Mouse (Mus musculus): ENCODE data around the gene Zglp1.
A peak's percentile ranks its signal among the peaks of the same experiment; 100 is the strongest.

Zglp1 gene

GRCm38 (mm10) chr9:21067006-21067684 is at the start of gene Zglp1:
Zglp1 (minus strand) TSS chr9:21067093.
- no peak for DNase-seq (ENCODE audit: low spot score)

GRCm38 (mm10) chr9:21115105-21115504 is 48.2 kb upstream of the Zglp1 start:
- no peak for DNase-seq (ENCODE audit: low spot score)

GRCm38 (mm10) chr9:21114190-21114589 is 47.3 kb upstream of the Zglp1 start:
- DNase-seq (ENCODE audit: low spot score), result no peak

- no peak for DNase-seq (ENCODE audit: low spot score)
These were observed 46.9 kb upstream of the Zglp1 start for GRCm38 (mm10) chr9:21113751-21114150.

GRCm38 (mm10) chr9:21107607-21108237 is 40.8 kb upstream of the Zglp1 start:
- DNase-seq (ENCODE audit: low spot score), result no peak

- DNase-seq (ENCODE audit: low spot score), result no peak
These were observed 39.1 kb upstream of the Zglp1 start for GRCm38 (mm10) chr9:21105760-21106564.

- no peak for DNase-seq (ENCODE audit: low spot score)
These were observed 37.9 kb upstream of the Zglp1 start for GRCm38 (mm10) chr9:21104814-21105213.

GRCm38 (mm10) chr9:21102076-21102475 is 35.2 kb upstream of the Zglp1 start:
- DNase-seq (ENCODE audit: low spot score), result no peak

- DNase-seq (ENCODE audit: low spot score), result no peak
These were observed 33.7 kb upstream of the Zglp1 start for GRCm38 (mm10) chr9:21100447-21101161.

GRCm38 (mm10) chr9:21097793-21098192 is 30.9 kb upstream of the Zglp1 start:
- no peak for DNase-seq (ENCODE audit: low spot score)

- DNase-seq (ENCODE audit: low spot score), result no peak
These were observed 29.1 kb upstream of the Zglp1 start for GRCm38 (mm10) chr9:21095958-21096357.

- no peak for DNase-seq (ENCODE audit: low spot score)
These were observed 26.5 kb upstream of the Zglp1 start for GRCm38 (mm10) chr9:21093423-21093822.

- DNase-seq (ENCODE audit: low spot score), result peak; percentile 84
These were observed 24.9 kb upstream of the Zglp1 start, which contains the start of the genes Gm38431 and Raver1 for GRCm38 (mm10) chr9:21091707-21092320. Gm38431 (minus strand) TSS chr9:21091997. Raver1 (minus strand) TSS chr9:21092008.

- DNase-seq (ENCODE audit: low spot score), result no peak
These were observed 24.2 kb upstream of the Zglp1 start for GRCm38 (mm10) chr9:21090972-21091706.

GRCm38 (mm10) chr9:21090537-21090936 is 23.6 kb upstream of the Zglp1 start:
- DNase-seq (ENCODE audit: low spot score), result no peak

- DNase-seq (ENCODE audit: low spot score), result no peak
These were observed 16.4 kb upstream of the Zglp1 start for GRCm38 (mm10) chr9:21083324-21083723.

GRCm38 (mm10) chr9:21081127-21081526 is 14.2 kb upstream of the Zglp1 start:
- DNase-seq (ENCODE audit: low spot score), result no peak

GRCm38 (mm10) chr9:21075625-21076024 is 8.7 kb upstream of the Zglp1 start:
- no peak for DNase-seq (ENCODE audit: low spot score)

GRCm38 (mm10) chr9:21074173-21074572 is 7.3 kb upstream of the Zglp1 start:
- no peak for DNase-seq (ENCODE audit: low spot score)

GRCm38 (mm10) chr9:21073044-21073840 is 6.3 kb upstream of the Zglp1 start, which contains the start of the genes Gm49373 and Fdx1l:
Gm49373 (minus strand) TSS chr9:21073096.
Fdx1l (minus strand) TSS chr9:21073614.
- DNase-seq (ENCODE audit: low spot score), result peak; percentile 71

All from ovary, postnatal 10 days (tissue).